Mouse (Mus musculus) liver, adult (tissue): ENCODE data around the gene Tesmin.

ENCODE experiments used
- GATA4 ChIP-seq: IDR thresholded peaks from 2 replicates; pipeline ENCODE4 v1.6.1; 2014; ENCODE audit warnings: mild to moderate bottlenecking, low read length; ENCODE audit not compliant: insufficient replicate concordance

Gene Tesmin

GRCm38 (mm10) chr19:3424214-3424613 is 35.6 kb downstream of the Tesmin start:
- no peak for TF ChIP-seq GATA4

- no peak for TF ChIP-seq GATA4
Measured at GRCm38 (mm10) chr19:3428057-3428830, 39.6 kb downstream of the Tesmin start.

- TF ChIP-seq GATA4: no peak
Measured at GRCm38 (mm10) chr19:3429156-3429816, 40.6 kb downstream of the Tesmin start.

- no peak for TF ChIP-seq GATA4
Measured at GRCm38 (mm10) chr19:3431066-3431465, 42.4 kb downstream of the Tesmin start.

GRCm38 (mm10) chr19:3431969-3432368 is 43.3 kb downstream of the Tesmin start:
- no peak for TF ChIP-seq GATA4

GRCm38 (mm10) chr19:3434124-3434523 is 45.5 kb downstream of the Tesmin start:
- no peak for TF ChIP-seq GATA4

GRCm38 (mm10) chr19:3434641-3435040 is 46.0 kb downstream of the Tesmin start:
- no peak for TF ChIP-seq GATA4

- TF ChIP-seq GATA4: no peak
Measured at GRCm38 (mm10) chr19:3435824-3436223, 47.2 kb downstream of the Tesmin start.

- TF ChIP-seq GATA4: no peak
Measured at GRCm38 (mm10) chr19:3436840-3437239, 48.2 kb downstream of the Tesmin start.

- TF ChIP-seq GATA4: no peak
Measured at GRCm38 (mm10) chr19:3437980-3438379, 49.3 kb downstream of the Tesmin start.

- no peak for TF ChIP-seq GATA4
Measured at GRCm38 (mm10) chr19:3440667-3441066, 52.0 kb downstream of the Tesmin start.

- no peak for TF ChIP-seq GATA4
Measured at GRCm38 (mm10) chr19:3441092-3441491, 52.4 kb downstream of the Tesmin start.

GRCm38 (mm10) chr19:3447348-3447747 is 58.7 kb downstream of the Tesmin start:
- no peak for TF ChIP-seq GATA4

GRCm38 (mm10) chr19:3449248-3449647 is 60.6 kb downstream of the Tesmin start:
- TF ChIP-seq GATA4: no peak

- no peak for TF ChIP-seq GATA4
Measured at GRCm38 (mm10) chr19:3450714-3451113, 62.1 kb downstream of the Tesmin start.

- no peak for TF ChIP-seq GATA4
Measured at GRCm38 (mm10) chr19:3451170-3451569, 62.5 kb downstream of the Tesmin start.
